Mouse (Mus musculus): ENCODE measurements at regions not wholly inside any gene's neighbourhood (a gene's known extent, or its start where the extent isn't known, plus 50 kb on each side); places are given as distances from the start of the nearest gene placed in this dataset.

- Histone ChIP-seq H3K4me3 (replicated peaks in 1 of 3; ENCODE audit: low read depth in 2 of 3, low read length in 2 of 3, poor library complexity in 1 of 3) (no peak overlapping the region), H3K27me3 (replicated peaks) (no peaks in the 10 kb centered on the region), H3K79me2 (replicated peaks; ENCODE audit: control insufficient read depth, extremely low read depth, insufficient read depth, poor library complexity, severe bottlenecking) (no peaks in the 10 kb centered on the region), H3K4me1 (ENCODE audit: control insufficient read depth in 1 of 2, insufficient read depth in 2 of 2) (peaks cover 15 to 55% of the 10 kb centered on the region in 2 experiments), H3K9me3 (replicated peaks; ENCODE audit: low read length) (no peaks in the 10 kb centered on the region), H3K9ac (ENCODE audit: insufficient read depth, low read depth) (no peak overlapping the region), H3K36me3 (replicated peaks in 1 of 2; ENCODE audit: control insufficient read depth in 1 of 2, insufficient read depth in 1 of 2, low read length in 1 of 2) (no peaks in the 10 kb centered on the region), H3K4me2 (ENCODE audit: insufficient read depth, low read depth, poor library complexity, severe bottlenecking) (peak overlapping the region; percentile 35; the same call in 1 of the 2 replicates), H3K27ac (ENCODE audit: insufficient read depth, low read depth) (no peak overlapping the region)
- in situ Hi-C loops (cut with MboI; ENCODE audit: low pct_ligation_motif_present, low pct_unique_long_range_greater_than_20kb, low sequenced_read_pairs) (no loop called here), dilution Hi-C loops (cut with MboI; ENCODE audit: extremely low pct_ligation_motif_present, extremely low pct_unique_long_range_greater_than_20kb, low sequenced_read_pairs) (no loop called here)
- no peak for TF ChIP-seq MYC (IDR thresholded peaks at IDR 0.05; ENCODE audit: low read depth, low read length)
- no peak for TF ChIP-seq GABPA (IDR thresholded peaks at IDR 0.05; ENCODE audit: insufficient replicate concordance, low read depth, low read length)
- TF ChIP-seq ELF1 (IDR thresholded peaks at IDR 0.05; ENCODE audit: low read depth, low read length), result no peak
- TF ChIP-seq NELFE (IDR thresholded peaks at IDR 0.05; ENCODE audit: low read depth, low read length), result no peak
- TF ChIP-seq POLR2AphosphoS2 (IDR thresholded peaks at IDR 0.05; ENCODE audit: low read depth, low read length), result no peak
- TF ChIP-seq MAFK (IDR thresholded peaks at IDR 0.05; ENCODE audit: insufficient replicate concordance, low read length), result no peak
- no peak for TF ChIP-seq SIN3A (IDR thresholded peaks at IDR 0.05; ENCODE audit: low read length)
- no peak for TF ChIP-seq JUND (conservative IDR thresholded peaks at IDR 0.05; ENCODE audit: low read depth, low read length)
- no peak for TF ChIP-seq ZMIZ1 (IDR thresholded peaks at IDR 0.05; ENCODE audit: low read depth, low read length)
- TF ChIP-seq USF2 (conservative IDR thresholded peaks at IDR 0.05; ENCODE audit: low read depth, low read length), result no peak
- peak; percentile 11 for DNase-seq (ENCODE audit: extremely low read depth)
These were observed 84.2 kb upstream of the Tbl1xr1 start for GRCm38 (mm10) chr3:21992203-21992602.

DNA sequence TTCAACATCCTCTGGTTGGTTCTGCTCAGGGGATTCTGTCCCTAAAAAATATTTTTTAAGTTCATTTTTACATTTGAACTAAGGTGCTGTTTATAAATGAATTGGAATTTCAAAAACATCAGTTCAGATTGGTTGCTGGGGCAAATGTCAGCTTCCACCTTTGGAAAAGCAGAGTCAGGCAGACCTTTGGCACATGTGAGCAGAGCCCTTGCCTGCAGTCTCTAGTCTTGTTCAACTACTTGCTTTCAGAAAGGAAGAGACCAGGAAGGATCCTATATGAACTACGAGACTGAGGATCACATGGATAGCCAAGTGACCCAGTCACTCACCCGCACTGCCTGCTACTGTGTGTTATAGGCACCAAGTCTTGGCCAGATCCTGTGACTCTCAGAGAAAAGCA lies 82.5 kb upstream of the Tbl1xr1 start:
- Histone ChIP-seq H3K27me3 (replicated peaks) (no peaks in the 10 kb centered on the region), H3K4me1 (ENCODE audit: control insufficient read depth in 1 of 2, insufficient read depth in 2 of 2) (peaks cover 4 to 39% of the 10 kb centered on the region in 2 experiments), H3K4me3 (replicated peaks in 1 of 3; ENCODE audit: low read depth in 2 of 3, low read length in 2 of 3, poor library complexity in 1 of 3) (no peak overlapping the region), H3K4me2 (ENCODE audit: insufficient read depth, low read depth, poor library complexity, severe bottlenecking) (no peak overlapping the region), H3K79me2 (replicated peaks; ENCODE audit: control insufficient read depth, extremely low read depth, insufficient read depth, poor library complexity, severe bottlenecking) (no peaks in the 10 kb centered on the region), H3K36me3 (replicated peaks in 1 of 2; ENCODE audit: control insufficient read depth in 1 of 2, insufficient read depth in 1 of 2, low read length in 1 of 2) (no peaks in the 10 kb centered on the region), H3K9me3 (replicated peaks; ENCODE audit: low read length) (peaks cover under 1% of the 10 kb centered on the region), H3K9ac (ENCODE audit: insufficient read depth, low read depth) (no peak overlapping the region), H3K27ac (ENCODE audit: insufficient read depth, low read depth) (no peak overlapping the region)
- dilution Hi-C loops (cut with MboI; ENCODE audit: extremely low pct_ligation_motif_present, extremely low pct_unique_long_range_greater_than_20kb, low sequenced_read_pairs) (no loop called here), in situ Hi-C loops (cut with MboI; ENCODE audit: low pct_ligation_motif_present, low pct_unique_long_range_greater_than_20kb, low sequenced_read_pairs) (no loop called here)
- DNase-seq (ENCODE audit: extremely low read depth), result no peak
- TF ChIP-seq ZKSCAN1 (IDR thresholded peaks at IDR 0.05; ENCODE audit: borderline replicate concordance, low read depth, low read length), result no peak
- TF ChIP-seq TCF12 (IDR thresholded peaks at IDR 0.05; ENCODE audit: low read depth, low read length), result no peak
- no peak for TF ChIP-seq MAZ (IDR thresholded peaks at IDR 0.05; ENCODE audit: low read depth, low read length)
- no peak for TF ChIP-seq ELF1 (IDR thresholded peaks at IDR 0.05; ENCODE audit: low read depth, low read length)
- no peak for TF ChIP-seq HCFC1 (IDR thresholded peaks at IDR 0.05; ENCODE audit: low read depth, low read length)
- TF ChIP-seq USF1 (IDR thresholded peaks at IDR 0.05; ENCODE audit: low read depth, low read length), result no peak
- TF ChIP-seq KAT2A (IDR thresholded peaks at IDR 0.05; ENCODE audit: insufficient replicate concordance, low read length), result no peak
- TF ChIP-seq CHD2 (IDR thresholded peaks at IDR 0.05; ENCODE audit: low read length), result no peak

All from CH12.LX (cell line).